Mouse (Mus musculus): ENCODE data around the gene Ptges. TPM values are rescaled to one million over a fixed set of nuclear protein-coding genes. Genes with fewer than 3 reads are reported as not detected.

Gene Ptges
- polyA plus RNA-seq, 1 experiment from 2014 or later: 0.33 TPM

DNA sequence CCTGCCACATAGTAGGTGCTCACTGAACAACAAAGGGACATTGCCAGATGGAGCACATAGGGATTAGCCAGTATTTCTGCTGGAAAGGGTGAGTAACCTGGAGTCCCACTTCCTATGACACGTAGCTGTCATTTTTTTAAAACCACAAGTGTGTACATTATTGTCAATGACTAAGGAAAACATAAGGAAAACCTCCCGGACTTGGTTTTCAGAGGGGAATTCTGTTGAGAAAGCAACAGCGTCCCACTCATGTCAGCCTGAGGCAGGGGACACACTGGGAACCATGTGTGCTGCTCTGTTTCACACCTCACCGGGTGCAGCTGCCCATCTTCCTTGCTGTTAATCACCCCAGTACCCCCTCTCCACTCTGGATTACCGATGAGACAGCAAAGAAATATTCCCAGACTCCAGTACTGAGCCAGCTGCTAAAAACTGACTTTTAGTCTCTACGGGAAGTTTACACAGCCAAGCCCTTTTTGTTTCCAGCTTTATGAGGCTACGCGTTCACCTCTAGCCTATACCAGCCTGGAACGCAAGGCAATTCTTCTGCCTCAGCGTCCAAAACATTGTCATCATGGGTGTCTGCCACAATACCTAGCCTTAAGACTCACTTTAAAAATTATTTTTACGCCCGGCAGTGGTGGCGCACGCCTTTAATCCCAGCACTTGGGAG lies 30.1 kb downstream of the Ptges start:
- Histone ChIP-seq H3K4me3 (replicated peaks) (no peak overlapping the region), H3K27me3 (peaks cover 34% of the 10 kb centered on the region), H3K36me3 (replicated peaks) (no peaks in the 10 kb centered on the region), H3K9me3 (replicated peaks) (no peaks in the 10 kb centered on the region), H3K27ac (replicated peaks) (no peak overlapping the region), H3K4me1 (replicated peaks) (peaks cover 7% of the 10 kb centered on the region), H3K4me2 (no peak overlapping the region), H3K9ac (no peak overlapping the region)
- no peak for ATAC-seq (ENCODE audit: insufficient read depth)
- 66% methylated on average over 14 of the region's 14 CpGs for WGBS (ENCODE audit: insufficient replicate concordance)

DNA sequence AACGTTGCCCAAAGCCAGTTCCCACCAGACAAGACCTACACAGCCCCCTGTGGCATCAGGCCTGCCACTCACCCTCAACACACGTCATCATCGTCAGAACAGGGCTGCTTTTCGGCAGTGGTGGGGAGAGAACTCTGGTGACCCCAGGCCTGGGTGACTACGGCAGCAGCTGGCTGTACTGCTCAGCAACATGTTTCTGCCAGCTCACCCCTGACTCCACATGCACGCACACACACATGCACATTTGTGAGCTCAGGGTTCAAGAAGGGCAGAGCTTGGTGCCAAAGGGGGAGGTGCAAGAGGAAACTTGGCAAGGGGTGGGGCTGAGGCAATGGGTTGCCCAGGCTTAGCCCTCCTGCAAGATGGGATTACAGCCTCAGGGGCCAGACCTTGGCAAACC lies 32.4 kb downstream of the Ptges start:
- Histone ChIP-seq H3K4me2 (no peak overlapping the region), H3K4me3 (replicated peaks) (no peak overlapping the region), H3K9me3 (replicated peaks) (no peaks in the 10 kb centered on the region), H3K36me3 (replicated peaks) (no peaks in the 10 kb centered on the region), H3K27ac (replicated peaks) (no peak overlapping the region), H3K9ac (no peak overlapping the region), H3K4me1 (replicated peaks) (no peaks in the 10 kb centered on the region; the same call in 1 of the 2 replicates), H3K27me3 (peaks cover 16% of the 10 kb centered on the region)
- WGBS (ENCODE audit: insufficient replicate concordance): 33% methylated on average over 6 of the region's 6 CpGs
- no peak for ATAC-seq (ENCODE audit: insufficient read depth)

GRCm38 (mm10) chr2:30893946-30894345 lies 35.7 kb downstream of the Ptges start:
- 58% methylated on average over 7 of the region's 7 CpGs for WGBS (ENCODE audit: insufficient replicate concordance)
- Histone ChIP-seq H3K27me3 (peaks cover 18% of the 10 kb centered on the region), H3K9me3 (replicated peaks) (no peaks in the 10 kb centered on the region), H3K9ac (no peak overlapping the region), H3K27ac (replicated peaks) (no peak overlapping the region), H3K4me1 (replicated peaks) (no peaks in the 10 kb centered on the region; the same call in 1 of the 2 replicates), H3K36me3 (replicated peaks) (no peaks in the 10 kb centered on the region), H3K4me2 (no peak overlapping the region), H3K4me3 (replicated peaks) (no peak overlapping the region)
- ATAC-seq (ENCODE audit: insufficient read depth): no peak

DNA sequence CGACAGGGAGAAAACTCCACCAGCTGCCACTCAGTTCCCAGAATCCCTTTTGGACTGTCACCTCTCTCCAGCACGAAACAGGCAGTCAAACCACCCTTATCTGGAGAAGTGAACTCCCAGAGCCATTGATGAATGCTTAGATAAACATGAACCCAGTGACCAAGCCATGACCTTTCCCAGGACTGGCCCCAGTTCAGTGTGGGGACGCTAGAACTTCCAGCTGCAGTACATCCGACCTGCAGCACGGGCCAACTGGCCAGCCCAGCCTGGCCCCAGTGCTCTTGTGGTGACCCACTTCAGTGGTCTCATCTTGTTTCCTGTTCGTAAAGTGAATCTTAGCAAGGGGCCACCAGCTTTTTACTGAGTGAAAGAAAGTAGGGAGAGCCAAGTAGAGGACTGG lies 36.3 kb downstream of the Ptges start:
- no peak overlapping the region for H3K27ac ChIP-seq (replicated peaks)
- H3K36me3 ChIP-seq (replicated peaks): no peaks in the 10 kb centered on the region
- WGBS (ENCODE audit: insufficient replicate concordance): 19% methylated on average over 6 of the region's 6 CpGs
- ATAC-seq (ENCODE audit: insufficient read depth): peak; percentile 75
- no peak overlapping the region for H3K9ac ChIP-seq
- H3K4me1 ChIP-seq (replicated peaks): no peaks in the 10 kb centered on the region; the same call in 1 of the 2 replicates
- no peak overlapping the region for H3K4me2 ChIP-seq
- H3K4me3 ChIP-seq (replicated peaks): no peak overlapping the region
- peaks cover 18% of the 10 kb centered on the region for H3K27me3 ChIP-seq
- no peaks in the 10 kb centered on the region for H3K9me3 ChIP-seq (replicated peaks)

- H3K4me3 ChIP-seq (replicated peaks): no peak overlapping the region
- no peak overlapping the region for H3K27ac ChIP-seq (replicated peaks)
- peaks cover 21% of the 10 kb centered on the region for H3K27me3 ChIP-seq
- ATAC-seq (ENCODE audit: insufficient read depth): no peak
- no peak overlapping the region for H3K4me2 ChIP-seq
- no peaks in the 10 kb centered on the region for H3K4me1 ChIP-seq (replicated peaks)
- H3K9ac ChIP-seq: no peak overlapping the region
- H3K9me3 ChIP-seq (replicated peaks): no peaks in the 10 kb centered on the region
- H3K36me3 ChIP-seq (replicated peaks): no peaks in the 10 kb centered on the region
- 7% methylated on average over 3 of the region's 3 CpGs for WGBS (ENCODE audit: insufficient replicate concordance)
These were observed 38.7 kb downstream of the Ptges start for GRCm38 (mm10) chr2:30891002-30891401.

DNA sequence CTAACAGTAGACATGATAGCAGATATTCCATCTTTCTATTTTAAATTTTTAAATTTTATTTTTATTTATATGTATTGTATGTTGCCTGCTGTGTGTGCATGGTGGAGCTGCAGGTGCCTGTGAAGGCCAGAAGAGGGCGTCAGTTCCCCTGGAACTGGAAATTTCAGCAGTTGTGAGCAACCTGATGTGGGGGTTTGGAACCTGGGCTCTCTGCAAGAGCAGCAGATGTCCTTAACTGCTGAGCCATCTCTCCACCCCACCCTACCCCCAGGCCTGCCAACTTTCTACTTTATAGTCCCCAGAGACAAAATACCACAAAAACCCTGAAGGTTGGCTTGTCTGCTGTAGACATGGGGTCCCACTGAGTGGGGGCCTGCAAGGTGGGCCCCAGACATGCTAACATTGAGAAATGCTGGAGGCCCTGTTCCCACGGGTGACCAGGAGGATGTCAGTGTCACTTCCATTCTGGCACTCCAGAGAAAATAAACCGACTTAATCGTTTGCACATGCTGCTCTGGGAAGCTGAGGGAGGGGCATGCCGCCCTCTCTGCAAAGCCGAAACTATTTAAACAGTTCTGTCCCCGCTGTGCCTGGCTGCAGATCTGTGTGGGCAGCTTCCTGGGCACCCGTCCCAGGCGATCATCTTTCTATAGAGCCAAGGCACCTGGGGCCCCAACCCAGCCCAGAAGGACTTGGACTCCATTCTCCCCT lies 44.1 kb downstream of the Ptges start:
- H3K9me3 ChIP-seq (replicated peaks): no peaks in the 10 kb centered on the region
- peaks cover 19% of the 10 kb centered on the region for H3K27me3 ChIP-seq
- H3K36me3 ChIP-seq (replicated peaks): no peaks in the 10 kb centered on the region
- no peak overlapping the region for H3K9ac ChIP-seq
- no peak for ATAC-seq (ENCODE audit: insufficient read depth)
- no peak overlapping the region for H3K27ac ChIP-seq (replicated peaks)
- no peak overlapping the region for H3K4me2 ChIP-seq
- no peak overlapping the region for H3K4me3 ChIP-seq (replicated peaks)
- no peaks in the 10 kb centered on the region for H3K4me1 ChIP-seq (replicated peaks)
- 44% methylated on average over 9 of the region's 9 CpGs for WGBS (ENCODE audit: insufficient replicate concordance)

GRCm38 (mm10) chr2:30884852-30885373 lies 44.8 kb downstream of the Ptges start:
- Histone ChIP-seq H3K36me3 (replicated peaks) (no peaks in the 10 kb centered on the region), H3K9ac (no peak overlapping the region), H3K27ac (replicated peaks) (no peak overlapping the region), H3K4me2 (no peak overlapping the region), H3K4me3 (replicated peaks) (no peak overlapping the region), H3K4me1 (replicated peaks) (no peaks in the 10 kb centered on the region), H3K9me3 (replicated peaks) (no peaks in the 10 kb centered on the region), H3K27me3 (peaks cover 12% of the 10 kb centered on the region)
- 70% methylated on average over 4 of the region's 4 CpGs for WGBS (ENCODE audit: insufficient replicate concordance)
- no peak for ATAC-seq (ENCODE audit: insufficient read depth)

- Histone ChIP-seq H3K27ac (replicated peaks) (no peak overlapping the region), H3K27me3 (no peaks in the 10 kb centered on the region), H3K4me1 (replicated peaks) (no peaks in the 10 kb centered on the region), H3K4me2 (no peak overlapping the region), H3K36me3 (replicated peaks) (no peaks in the 10 kb centered on the region), H3K9me3 (replicated peaks) (no peaks in the 10 kb centered on the region), H3K4me3 (replicated peaks) (no peak overlapping the region), H3K9ac (no peak overlapping the region)
- 62% methylated on average over 7 of the region's 7 CpGs for WGBS (ENCODE audit: insufficient replicate concordance)
- no peak for ATAC-seq (ENCODE audit: insufficient read depth)
These were observed 48.4 kb downstream of the Ptges start for GRCm38 (mm10) chr2:30881215-30881614.

DNA sequence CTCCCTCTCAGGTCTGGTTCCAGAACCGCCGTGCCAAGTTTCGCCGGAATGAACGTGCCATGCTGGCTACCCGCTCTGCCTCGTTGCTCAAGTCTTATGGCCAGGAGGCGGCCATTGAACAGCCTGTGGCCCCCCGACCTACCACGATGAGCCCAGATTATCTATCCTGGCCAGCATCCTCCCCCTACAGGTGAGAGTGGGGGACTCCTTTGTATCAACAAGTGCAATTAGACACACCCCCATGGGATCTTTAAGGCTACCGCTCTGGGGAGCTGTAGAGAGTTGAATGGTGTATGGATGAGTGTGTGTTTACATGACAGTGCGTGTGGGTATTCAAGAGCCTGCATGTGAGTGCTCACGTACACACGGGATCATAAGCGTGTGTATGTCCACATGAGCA lies 50.2 kb downstream of the Ptges start:
- Histone ChIP-seq H3K9me3 (replicated peaks) (no peaks in the 10 kb centered on the region), H3K27ac (replicated peaks) (no peak overlapping the region), H3K4me3 (replicated peaks) (no peak overlapping the region), H3K36me3 (replicated peaks) (no peaks in the 10 kb centered on the region), H3K4me2 (no peak overlapping the region), H3K4me1 (replicated peaks) (no peaks in the 10 kb centered on the region), H3K27me3 (no peaks in the 10 kb centered on the region), H3K9ac (no peak overlapping the region)
- no peak for ATAC-seq (ENCODE audit: insufficient read depth)
- 72% methylated on average over 15 of the region's 15 CpGs for WGBS (ENCODE audit: insufficient replicate concordance)

DNA sequence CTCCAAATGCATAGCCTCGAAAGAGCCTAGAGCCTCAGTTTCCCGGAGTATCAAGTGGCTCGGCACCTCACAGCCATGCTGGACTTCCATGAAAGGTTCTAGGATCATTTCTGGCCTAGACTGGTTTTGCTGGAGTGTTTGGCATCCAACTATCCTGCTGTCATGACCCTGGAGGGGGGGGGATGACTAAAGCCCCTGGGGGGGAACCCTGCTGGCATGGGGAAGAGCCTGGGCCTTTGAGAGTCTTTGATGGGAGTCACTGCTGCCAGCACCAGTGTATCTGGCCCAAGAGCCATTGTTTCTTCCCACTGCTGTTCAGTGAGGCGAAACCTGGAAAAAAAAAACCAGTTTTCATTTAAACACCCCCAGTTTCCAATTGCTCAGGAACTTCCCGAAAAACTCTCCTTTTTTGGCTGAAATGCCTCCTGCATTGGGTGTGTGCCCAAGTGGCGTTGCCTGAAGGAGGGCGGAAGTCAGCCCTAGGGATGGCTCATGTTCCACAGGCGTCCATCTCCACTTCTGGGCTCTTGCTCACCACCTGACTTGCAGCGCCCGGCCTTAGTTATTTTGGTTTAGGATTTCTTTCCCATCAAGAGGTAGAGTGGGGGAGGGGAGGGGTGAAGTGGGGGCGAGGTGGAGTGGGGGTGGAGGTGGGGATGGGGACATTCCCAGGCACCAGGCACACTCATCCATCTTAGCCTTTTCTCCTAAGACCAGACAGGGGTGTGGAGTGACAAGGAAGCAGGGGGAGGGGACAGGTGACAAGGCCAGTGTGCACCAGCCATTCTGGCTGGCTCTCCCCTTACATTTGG lies 53.8 kb downstream of the Ptges start:
- ATAC-seq (ENCODE audit: insufficient read depth): no peak
- no peaks in the 10 kb centered on the region for H3K36me3 ChIP-seq (replicated peaks)
- H3K9ac ChIP-seq: no peak overlapping the region
- no peak overlapping the region for H3K27ac ChIP-seq (replicated peaks)
- 47% methylated on average over 11 of the region's 11 CpGs for WGBS (ENCODE audit: insufficient replicate concordance)
- no peak overlapping the region for H3K4me3 ChIP-seq (replicated peaks)
- H3K9me3 ChIP-seq (replicated peaks): no peaks in the 10 kb centered on the region
- H3K27me3 ChIP-seq: no peaks in the 10 kb centered on the region
- H3K4me1 ChIP-seq (replicated peaks): no peaks in the 10 kb centered on the region
- H3K4me2 ChIP-seq: no peak overlapping the region

DNA sequence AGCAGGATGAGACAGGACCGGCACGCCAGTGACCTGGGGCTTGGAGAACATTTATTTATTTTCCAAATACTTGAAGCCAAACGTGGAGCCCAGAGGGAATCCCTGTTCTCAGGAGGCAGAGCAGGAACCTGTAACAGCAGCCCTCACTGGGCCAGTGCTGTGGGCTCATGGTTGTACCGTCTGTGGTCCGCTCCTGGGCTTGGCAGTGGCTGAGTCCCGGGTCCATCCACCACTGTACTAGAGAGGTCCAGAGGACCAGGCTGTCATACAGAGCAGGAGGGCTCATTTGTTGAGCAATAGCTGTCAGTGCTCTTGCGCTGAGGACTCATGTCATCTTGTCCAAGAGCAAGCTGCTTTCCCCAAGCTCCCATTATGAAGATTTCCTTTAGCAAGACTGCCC lies 54.6 kb downstream of the Ptges start:
- no peaks in the 10 kb centered on the region for H3K9me3 ChIP-seq (replicated peaks)
- no peak overlapping the region for H3K27ac ChIP-seq (replicated peaks)
- H3K27me3 ChIP-seq: no peaks in the 10 kb centered on the region
- WGBS (ENCODE audit: insufficient replicate concordance): 59% methylated on average over 7 of the region's 7 CpGs
- no peaks in the 10 kb centered on the region for H3K36me3 ChIP-seq (replicated peaks)
- no peak overlapping the region for H3K9ac ChIP-seq
- no peak for ATAC-seq (ENCODE audit: insufficient read depth)
- no peak overlapping the region for H3K4me2 ChIP-seq
- H3K4me1 ChIP-seq (replicated peaks): no peaks in the 10 kb centered on the region
- no peak overlapping the region for H3K4me3 ChIP-seq (replicated peaks)

Measured in liver, embryonic 15.5 days (tissue).